ENCODE assay signal across 23 mouse cellular contexts in genomic region chr12:75723839-75724463, GRCm38 (mm10). TPM values are rescaled to one million over a fixed set of nuclear protein-coding genes. Genes with fewer than 3 reads are reported as not detected.
DNase-seq lines count a peak whose midpoint lies in the region; ATAC-seq and TF ChIP-seq lines count a peak whose summit lies in the region.
"Had no signal": no experiment of that assay in that cellular context is flagged by ENCODE, and none has a peak within 500 bp of the region (broad histone marks: within the 10 kb centered on the region; RNA-seq: fewer than 3 reads in every experiment).

No protein-coding gene starts in this region.

- peak; percentile 82 for ATAC-seq in liver, embryonic 14.5 days (ENCODE audit: insufficient read depth)
- peak; percentile 66; the same call in 1 of the 2 replicates for ATAC-seq in stomach, embryonic 16.5 days (ENCODE audit: insufficient read depth, low FRiP score)
- ATAC-seq: forebrain, embryonic 13.5 days; intestine, embryonic 16.5 days had no signal

- TF ChIP-seq EP300 in liver, embryonic 14.5 days (IDR thresholded peaks at IDR 0.05; ENCODE audit: low read depth), result peak; percentile 81

- H3K27ac ChIP-seq in liver, embryonic 14.5 days, result peak overlapping the region; percentile 76
- no peak overlapping the region for H3K27ac ChIP-seq in stomach, embryonic 16.5 days (ENCODE audit: low read length)
- H3K27ac ChIP-seq in heart, embryonic 10.5 days, result no peak overlapping the region
- H3K27ac ChIP-seq: embryonic facial prominence, embryonic 15.5 days; forebrain, embryonic 13.5 days; heart, embryonic 13.5 days; hindbrain, embryonic 15.5 days; kidney, embryonic 15.5 days; limb, embryonic 12.5 days; neural tube, embryonic 12.5 days had no signal

- peak overlapping the region; percentile 63 for H3K4me2 ChIP-seq in liver, embryonic 14.5 days (ENCODE audit: low read depth)
- H3K4me2 ChIP-seq in stomach, embryonic 16.5 days (ENCODE audit: low read depth, low read length), result no peak overlapping the region
- H3K4me2 ChIP-seq: embryonic facial prominence, embryonic 15.5 days; forebrain, embryonic 13.5 days; heart, embryonic 13.5 days; hindbrain, embryonic 15.5 days; kidney, embryonic 15.5 days; limb, embryonic 12.5 days; neural tube, embryonic 12.5 days had no signal

- no peaks in the 10 kb centered on the region for H3K27me3 ChIP-seq in liver, embryonic 14.5 days (ENCODE audit: control insufficient read depth, insufficient read depth, low read length)
- H3K27me3 ChIP-seq in stomach, embryonic 16.5 days (ENCODE audit: control insufficient read depth, insufficient read depth, low read length), result no peaks in the 10 kb centered on the region
- no peaks in the 10 kb centered on the region for H3K27me3 ChIP-seq in heart, embryonic 10.5 days (ENCODE audit: insufficient read depth, poor library complexity, severe bottlenecking)
- H3K27me3 ChIP-seq: embryonic facial prominence, embryonic 15.5 days; forebrain, embryonic 13.5 days; heart, embryonic 13.5 days; hindbrain, embryonic 15.5 days; kidney, embryonic 15.5 days; limb, embryonic 12.5 days; megakaryocyte, embryonic 14.5 days; neural tube, embryonic 12.5 days had no signal

- H3K9me3 ChIP-seq in liver, embryonic 14.5 days (ENCODE audit: control insufficient read depth, low read length), result no peaks in the 10 kb centered on the region
- H3K9me3 ChIP-seq in stomach, embryonic 16.5 days (replicated peaks; ENCODE audit: control insufficient read depth, low read length), result no peaks in the 10 kb centered on the region; the same call in 1 of the 2 replicates
- H3K9me3 ChIP-seq in heart, embryonic 10.5 days, result no peaks in the 10 kb centered on the region
- H3K9me3 ChIP-seq: embryonic facial prominence, embryonic 15.5 days; forebrain, embryonic 13.5 days; heart, embryonic 13.5 days; hindbrain, embryonic 15.5 days; kidney, embryonic 15.5 days; limb, embryonic 12.5 days; megakaryocyte, embryonic 14.5 days; neural tube, embryonic 12.5 days had no signal

- peaks cover 6% of the 10 kb centered on the region for H3K36me3 ChIP-seq in liver, embryonic 14.5 days (replicated peaks; ENCODE audit: control insufficient read depth, insufficient read depth, low read depth)
- H3K36me3 ChIP-seq in stomach, embryonic 16.5 days (ENCODE audit: control insufficient read depth, insufficient read depth, low read length), result peaks cover 6% of the 10 kb centered on the region; the same call in 1 of the 2 replicates
- peaks cover 23% of the 10 kb centered on the region for H3K36me3 ChIP-seq in heart, embryonic 10.5 days
- H3K36me3 ChIP-seq: neural tube, embryonic 12.5 days had no signal

- DNase-seq in spleen, adult 12 weeks (ENCODE audit: low spot score), result peak; percentile 12
- no peak for DNase-seq in spleen, postnatal 36 days (ENCODE audit: low spot score in 2 of 2)
- peak; percentile 50 for DNase-seq in c-Kit-positive CD71-positive TER-119-positive erythroid progenitor cells, embryonic 14.5 days (ENCODE audit: low spot score)
- DNase-seq in liver, embryonic 14.5 days (ENCODE audit: low read depth in 3 of 3, low spot score in 3 of 3), result peak in 2 of 3 experiments; percentile 46 to 51
- no peak for DNase-seq in lung, adult 18-20 months
- no peak for DNase-seq in heart, embryonic 10.5 days (ENCODE audit: low spot score)
- no peak for DNase-seq in frontal cortex, adult 2 months (ENCODE audit: extremely low spot score in 1 of 2, low spot score in 1 of 2)
- DNase-seq: adrenal gland, postnatal 36 days; cerebellum, postnatal 14 days; embryo, embryonic 11 days; gastrocnemius, postnatal 36 days; heart, postnatal 36 days; right cerebral cortex, postnatal 25 days had no signal

- H3K9ac ChIP-seq in liver, embryonic 14.5 days (replicated peaks), result peak overlapping the region; percentile 50
- no peak overlapping the region for H3K9ac ChIP-seq in stomach, embryonic 16.5 days (ENCODE audit: low read length)
- H3K9ac ChIP-seq: embryonic facial prominence, embryonic 15.5 days; forebrain, embryonic 13.5 days; heart, embryonic 13.5 days; hindbrain, embryonic 15.5 days; kidney, embryonic 15.5 days; limb, embryonic 12.5 days; neural tube, embryonic 12.5 days had no signal

- H3K4me3 ChIP-seq in liver, embryonic 14.5 days (ENCODE audit: insufficient read depth in 1 of 2, low read depth in 2 of 2, low read length in 2 of 2), result peak overlapping the region; percentile 23 to 26; a peak in 3 of 4 replicates
- H3K4me3 ChIP-seq in stomach, embryonic 16.5 days (replicated peaks; ENCODE audit: low read length), result no peak overlapping the region
- no peak overlapping the region for H3K4me3 ChIP-seq in heart, embryonic 10.5 days
- H3K4me3 ChIP-seq: embryonic facial prominence, embryonic 15.5 days; forebrain, embryonic 13.5 days; heart, embryonic 13.5 days; hindbrain, embryonic 15.5 days; kidney, embryonic 15.5 days; limb, embryonic 12.5 days; megakaryocyte, embryonic 14.5 days; neural tube, embryonic 12.5 days had no signal

- TF ChIP-seq CTCF in liver, embryonic 14.5 days (IDR thresholded peaks at IDR 0.05; ENCODE audit: low read depth), result no peak

- peaks cover 16 to 23% of the 10 kb centered on the region in 2 experiments for H3K4me1 ChIP-seq in liver, embryonic 14.5 days (replicated peaks; ENCODE audit: control insufficient read depth in 2 of 2, insufficient read depth in 2 of 2, low read length in 1 of 2)
- peaks cover 3% of the 10 kb centered on the region; the same call in 1 of the 2 replicates for H3K4me1 ChIP-seq in stomach, embryonic 16.5 days (ENCODE audit: control insufficient read depth, insufficient read depth, low read length)
- peaks cover 12% of the 10 kb centered on the region for H3K4me1 ChIP-seq in heart, embryonic 10.5 days
- H3K4me1 ChIP-seq: embryonic facial prominence, embryonic 15.5 days; forebrain, embryonic 13.5 days; hindbrain, embryonic 15.5 days; neural tube, embryonic 12.5 days had no signal

- WGBS in liver, embryonic 14.5 days (ENCODE audit: insufficient replicate concordance), result 29% methylated on average over 11 of the region's 11 CpGs
- WGBS in stomach, embryonic 16.5 days, result 74% methylated on average over 11 of the region's 11 CpGs
- WGBS in heart, embryonic 10.5 days, result 69% methylated on average over 11 of the region's 11 CpGs

RNA-seq across cellular contexts. Expression of gene Sgpp1, which starts 11.6 kb away (rescaled TPM):
- polyA plus RNA-seq in liver, embryonic 14.5 days (2012; rRNA removed), result 9.1 and 9.2 TPM in 2 replicates
- 17.7 and 19.1 TPM in 2 replicates for polyA plus RNA-seq in liver, embryonic 14.5 days (2014; fragmentation: Nextera tagmentation; extraction: Ambion mirVana)
- polyA plus RNA-seq in stomach, embryonic 16.5 days (2015; fragmentation: Nextera tagmentation; extraction: Ambion mirVana), result 15.8 and 16.8 TPM in 2 replicates
- 13.5 and 15.5 TPM in 2 replicates for polyA plus RNA-seq in heart, embryonic 10.5 days (2016; fragmentation: Nextera tagmentation; extraction: Ambion mirVana)
- 26.4 and 29.3 TPM in 2 replicates for polyA plus RNA-seq in frontal cortex, adult 2 months (2012; rRNA removed)

RNA-seq across cellular contexts. Expression of gene Wdr89, which starts 54.6 kb away (rescaled TPM):
- 3.3 and 5.5 TPM in 2 replicates for polyA plus RNA-seq in liver, embryonic 14.5 days (2012; rRNA removed)
- polyA plus RNA-seq in liver, embryonic 14.5 days (2014; fragmentation: Nextera tagmentation; extraction: Ambion mirVana), result 5.3 and 5.5 TPM in 2 replicates
- polyA plus RNA-seq in stomach, embryonic 16.5 days (2015; fragmentation: Nextera tagmentation; extraction: Ambion mirVana), result 8.3 and 11.6 TPM in 2 replicates
- polyA plus RNA-seq in heart, embryonic 10.5 days (2016; fragmentation: Nextera tagmentation; extraction: Ambion mirVana), result 11.8 and 13.1 TPM in 2 replicates
- 5.3 and 6.6 TPM in 2 replicates for polyA plus RNA-seq in frontal cortex, adult 2 months (2012; rRNA removed)

Comparison
In these comparisons a context has a peak if more than half of its experiments do, and no peak if none do; other contexts are left out.
1. DNase-seq: peak in spleen, adult 12 weeks (single experiment), c-Kit-positive CD71-positive TER-119-positive erythroid progenitor cells, embryonic 14.5 days (single experiment) and liver, embryonic 14.5 days (2 of 3); none in spleen, postnatal 36 days (0 of 2), lung, adult 18-20 months (0 of 2), heart, embryonic 10.5 days (single experiment) and frontal cortex, adult 2 months (0 of 2).
2. H3K4me3 ChIP-seq: peak in liver, embryonic 14.5 days (2 of 2); none in stomach, embryonic 16.5 days (single experiment) and heart, embryonic 10.5 days (single experiment).